Mouse (Mus musculus) retina, adult 2 months (tissue): ENCODE measurements around the gene Lce3c.

ENCODE experiments used
- DNase-seq: peaks from one replicate; pipeline ENCODE4 v3.0.0-alpha.2; 2012; ENCODE audit warnings: low read depth, low spot score

Lce3c gene

DNA sequence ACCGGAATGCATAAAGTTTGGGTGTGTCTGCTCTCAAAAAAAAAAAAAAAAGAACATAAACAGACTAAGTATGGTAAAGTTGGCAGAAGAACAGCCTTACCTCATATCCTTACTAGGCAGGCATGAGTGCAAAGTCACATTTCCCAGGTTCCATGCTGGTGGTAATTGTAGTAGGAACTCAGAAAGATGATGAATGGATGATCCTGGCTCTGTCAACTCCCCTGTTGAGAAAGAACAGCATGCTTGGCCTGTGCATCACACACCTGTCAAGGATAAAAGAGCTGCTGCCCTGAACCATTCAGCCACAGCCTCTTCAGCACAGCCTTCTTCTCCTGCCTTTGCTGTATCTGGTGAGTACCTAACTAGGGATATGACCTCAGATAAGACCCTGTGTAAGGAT is at the start of gene Lce3c:
Lce3c (plus strand) TSS at position 301 of the 400 bp plus-strand sequence.
- DNase-seq: no peak

DNA sequence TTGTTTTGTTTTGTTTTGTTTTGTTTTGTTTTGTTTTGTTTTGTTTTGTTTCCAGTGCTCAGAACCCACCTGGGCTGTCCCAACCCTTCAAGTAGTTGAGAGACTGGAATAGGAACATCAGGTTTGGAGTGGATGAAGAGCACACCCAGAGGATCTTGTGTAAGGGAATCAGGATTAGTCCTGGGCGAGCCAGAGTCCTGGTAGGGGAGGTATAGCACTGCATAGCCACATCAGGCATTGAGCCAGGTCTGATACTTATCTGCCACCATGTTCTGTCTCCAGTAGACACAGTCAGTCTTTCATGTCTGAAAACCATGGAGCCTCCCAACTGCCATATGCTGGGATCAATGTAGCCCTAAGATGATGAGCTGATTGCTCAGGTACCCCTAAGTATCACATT is 49.8 kb upstream of the Lce3c start:
- no peak for DNase-seq

DNA sequence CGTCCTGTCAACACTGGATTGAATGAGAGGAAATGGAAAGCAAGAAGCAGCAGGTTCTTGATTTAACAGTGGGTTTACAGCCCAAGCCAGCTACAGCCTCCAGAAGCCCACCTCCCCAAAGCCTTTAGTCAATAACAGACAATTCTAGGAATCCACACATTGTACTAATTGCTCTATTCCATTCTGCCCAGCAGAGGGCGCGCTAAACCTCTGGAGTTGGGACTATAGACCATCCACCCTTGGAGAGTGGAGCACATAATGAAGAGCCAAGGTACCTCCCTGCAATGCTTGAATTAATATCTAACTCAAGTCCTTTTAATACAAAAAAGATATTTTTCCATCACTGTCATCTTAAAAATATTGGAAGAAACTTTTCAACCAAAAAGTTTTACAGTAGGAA is 41.3 kb upstream of the Lce3c start:
- peak; percentile 4 for DNase-seq

DNA sequence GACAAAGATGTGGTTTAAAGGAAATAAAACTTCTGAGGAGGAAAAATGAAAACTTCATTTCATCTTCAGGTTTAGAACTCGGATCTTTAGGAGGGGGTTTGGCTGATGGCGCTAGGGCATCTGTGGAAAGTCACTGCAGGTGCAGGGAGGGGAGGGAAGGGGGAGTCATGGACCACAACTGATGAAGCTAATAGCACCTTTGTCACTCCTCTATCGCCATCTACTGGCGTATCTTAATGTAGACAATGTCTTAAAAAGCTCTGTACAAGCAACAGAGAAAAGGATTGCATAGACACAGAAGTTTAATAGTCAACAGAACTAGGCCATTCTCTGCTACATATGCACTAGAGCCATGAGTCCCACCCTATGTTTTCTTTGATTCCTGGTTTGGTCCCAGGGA is 40.6 kb upstream of the Lce3c start:
- no peak for DNase-seq

DNA sequence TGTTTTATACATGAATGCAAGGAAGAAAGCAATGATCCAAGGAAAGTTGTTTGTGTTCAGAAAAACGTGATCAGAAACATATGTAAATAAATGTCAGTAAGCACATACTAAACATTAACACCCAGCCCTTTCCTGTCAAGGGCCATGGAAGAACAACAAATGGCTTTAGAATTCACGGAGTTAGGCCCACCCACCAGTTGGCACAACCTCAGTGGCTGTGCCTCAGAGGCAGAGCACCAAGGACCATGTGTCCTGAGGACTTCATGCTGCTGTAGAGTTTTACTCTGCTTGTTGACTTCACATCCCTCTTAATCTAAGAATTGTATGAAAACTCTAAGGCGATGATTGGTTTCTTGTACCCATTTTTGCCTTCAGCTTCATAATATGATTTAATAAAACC is 39.1 kb upstream of the Lce3c start:
- no peak for DNase-seq

DNA sequence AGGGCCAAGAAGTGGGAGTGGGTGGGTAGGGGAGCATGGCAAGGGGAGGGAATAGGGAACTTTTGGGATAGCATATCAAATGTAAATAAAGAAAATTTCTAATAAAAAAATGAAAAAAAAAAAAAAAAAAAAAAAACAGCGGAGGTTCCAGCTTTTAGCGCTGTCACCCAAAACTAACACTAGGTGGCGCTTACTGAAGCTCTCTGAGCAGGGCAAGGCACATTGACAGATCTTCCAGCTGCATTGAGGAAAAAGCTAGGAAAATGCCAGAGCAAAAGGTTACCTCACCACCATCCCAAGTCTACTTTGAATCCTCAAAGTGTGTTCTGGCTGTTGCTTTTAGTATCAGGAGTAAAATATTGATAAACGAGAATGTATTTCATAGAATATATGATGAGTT is 36.7 kb upstream of the Lce3c start:
- DNase-seq: peak; percentile 2

DNA sequence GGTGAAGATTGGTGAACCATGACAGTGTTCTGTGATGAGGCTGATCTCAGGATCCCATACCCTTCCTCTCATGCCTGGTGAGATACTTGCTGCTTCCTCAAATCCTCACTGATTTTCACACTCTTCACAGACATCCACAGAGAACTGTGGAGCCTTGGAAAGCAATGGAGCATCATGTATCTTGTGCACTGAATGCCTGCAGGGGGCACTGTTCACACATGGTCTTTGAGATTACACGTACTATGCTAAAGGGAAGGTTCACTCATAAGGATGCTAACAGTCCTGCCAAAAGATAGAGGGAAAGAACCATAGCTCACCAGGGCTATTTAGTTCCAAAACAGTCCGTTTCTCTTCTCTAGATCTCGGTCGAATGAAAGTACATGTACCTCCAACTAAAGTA is 23.9 kb upstream of the Lce3c start:
- DNase-seq: no peak

DNA sequence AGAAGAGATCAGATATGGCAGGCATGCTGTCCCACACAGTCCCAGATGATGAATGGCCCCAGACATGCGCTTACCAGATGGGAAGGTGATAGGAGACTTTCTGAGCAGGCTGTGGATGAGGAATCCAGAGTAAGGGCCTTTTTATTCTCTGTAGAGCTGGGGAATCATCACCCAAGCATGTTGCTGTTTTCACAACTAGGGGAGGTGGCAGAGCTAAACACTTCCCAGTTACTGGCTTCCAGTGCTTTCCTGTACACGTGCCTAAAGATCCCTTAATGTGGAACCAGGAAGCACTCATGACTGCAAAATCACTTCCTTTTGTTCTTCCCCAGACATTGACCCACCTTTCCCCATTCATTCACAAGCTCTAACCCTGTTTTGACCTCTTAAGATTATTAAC is 18.2 kb upstream of the Lce3c start, which contains the start of gene Lce3a:
Lce3a (minus strand) TSS at position 101 of the 400 bp plus-strand sequence.
- no peak for DNase-seq

DNA sequence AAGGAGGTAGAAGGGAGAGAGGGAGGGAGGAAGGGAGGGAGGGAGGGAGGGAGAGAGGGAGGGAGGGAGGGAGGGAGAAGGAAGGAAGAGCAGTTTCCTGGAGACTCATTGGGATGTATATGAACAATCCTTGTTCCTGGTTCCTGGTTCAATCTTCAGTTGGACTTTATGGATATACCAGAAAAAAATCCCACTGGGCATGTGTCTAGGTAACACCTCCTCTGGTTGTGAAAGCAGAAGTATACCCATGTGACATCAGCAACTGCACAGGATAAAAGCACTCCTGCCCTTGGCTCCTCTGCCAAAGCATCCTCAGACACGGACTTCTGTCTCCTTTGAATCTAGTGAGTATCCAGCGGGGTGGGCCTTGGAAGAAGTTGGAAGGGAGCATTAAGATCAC is 11.6 kb upstream of the Lce3c start, which contains the start of gene Lce3b:
Lce3b (plus strand) TSS at position 301 of the 400 bp plus-strand sequence.
- DNase-seq: no peak

DNA sequence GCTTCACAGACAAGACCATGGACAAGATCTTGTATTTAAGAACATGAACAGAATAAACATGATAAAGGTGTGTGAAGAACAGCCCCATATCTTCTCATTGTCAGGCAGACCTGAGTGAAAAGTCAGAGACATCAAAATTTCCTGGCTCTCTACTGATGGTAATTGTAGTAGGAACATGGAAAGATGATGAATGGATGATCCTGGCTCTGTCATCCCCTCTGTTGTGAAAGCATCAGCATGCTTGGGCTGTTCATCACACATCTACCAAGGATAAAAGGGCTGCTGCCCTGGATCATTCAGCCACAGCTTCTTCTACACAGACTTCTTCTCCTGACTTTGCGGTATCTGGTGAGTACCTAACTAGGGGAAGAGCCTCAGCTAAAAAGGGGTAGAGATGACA is 12.8 kb downstream of the Lce3c start, which contains the start of gene Lce3d:
Lce3d (plus strand) TSS at position 301 of the 400 bp plus-strand sequence.
- no peak for DNase-seq

DNA sequence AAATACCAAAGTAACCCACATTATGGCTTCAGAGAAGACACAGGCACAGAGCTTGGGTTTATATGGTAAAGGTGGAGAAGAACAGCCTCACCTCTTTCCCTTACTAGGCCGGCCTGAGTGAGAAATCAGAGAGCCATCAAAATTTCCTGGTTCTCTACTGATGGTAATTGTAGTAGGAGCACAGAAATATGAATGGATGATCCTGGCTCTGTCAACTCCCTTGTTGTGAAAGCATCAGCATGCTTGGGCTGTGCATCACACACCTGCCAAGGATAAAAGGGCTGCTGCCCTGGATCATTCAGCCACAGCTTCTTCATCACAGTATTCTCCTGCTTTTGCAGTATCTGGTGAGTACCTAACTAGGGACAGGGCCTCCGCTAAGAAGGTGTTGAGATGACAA is 22.5 kb downstream of the Lce3c start, which contains the start of gene Lce3e:
Lce3e (plus strand) TSS at position 301 of the 400 bp plus-strand sequence.
- DNase-seq: no peak

DNA sequence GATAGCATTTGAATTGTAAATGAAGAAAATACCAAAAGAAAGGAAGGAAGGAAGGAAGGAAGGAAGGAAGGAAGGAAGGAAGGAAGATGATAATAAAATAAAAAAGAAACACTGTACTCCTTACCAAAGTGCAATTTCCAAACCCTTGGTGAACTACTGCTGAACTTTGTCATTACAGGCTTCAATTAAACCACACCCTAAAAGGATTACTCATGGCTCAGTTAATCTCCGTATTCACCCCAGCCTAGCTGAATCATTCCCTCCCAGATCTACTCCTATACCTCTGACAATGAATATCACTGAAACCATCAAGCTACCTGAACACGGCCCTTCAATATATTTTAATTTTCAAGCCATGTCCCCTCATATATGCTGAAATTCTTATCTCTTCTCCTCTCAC is 34.2 kb downstream of the Lce3c start:
- no peak for DNase-seq

DNA sequence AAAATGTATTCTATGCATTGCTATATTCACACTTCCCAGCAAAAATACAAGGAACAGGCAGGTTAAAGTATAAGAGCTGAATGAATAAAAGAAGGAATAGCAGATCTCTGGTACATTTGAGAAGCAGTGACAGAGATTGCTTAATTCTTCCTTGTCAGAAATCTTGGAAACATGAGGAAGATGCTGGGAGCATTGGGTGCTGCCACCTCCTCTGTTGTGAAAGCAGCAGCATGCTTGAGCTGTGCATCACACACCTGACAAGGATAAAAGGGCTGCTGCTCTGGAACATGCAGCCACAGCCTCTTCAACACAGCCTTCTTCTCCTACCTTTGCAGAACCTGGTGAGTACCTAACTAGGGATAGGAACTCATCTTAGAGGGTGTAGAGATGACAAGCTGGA is 47.6 kb downstream of the Lce3c start, which contains the start of gene Lce3f:
Lce3f (plus strand) TSS at position 301 of the 400 bp plus-strand sequence.
- DNase-seq: no peak
